Mouse (Mus musculus) liver, embryonic 14.5 days (tissue): ENCODE measurements around the gene Amhr2.

Experiments used
- CTCF ChIP-seq: IDR thresholded peaks from 2 replicates; pipeline ENCODE4 v1.5.1; 2016; ENCODE audit warnings: antibody characterized with exemption, low read depth, control low read depth
- EP300 ChIP-seq: IDR thresholded peaks from 2 replicates; pipeline ENCODE4 v1.6.1; 2016; ENCODE audit warnings: antibody characterized with exemption, low read depth

DNA sequence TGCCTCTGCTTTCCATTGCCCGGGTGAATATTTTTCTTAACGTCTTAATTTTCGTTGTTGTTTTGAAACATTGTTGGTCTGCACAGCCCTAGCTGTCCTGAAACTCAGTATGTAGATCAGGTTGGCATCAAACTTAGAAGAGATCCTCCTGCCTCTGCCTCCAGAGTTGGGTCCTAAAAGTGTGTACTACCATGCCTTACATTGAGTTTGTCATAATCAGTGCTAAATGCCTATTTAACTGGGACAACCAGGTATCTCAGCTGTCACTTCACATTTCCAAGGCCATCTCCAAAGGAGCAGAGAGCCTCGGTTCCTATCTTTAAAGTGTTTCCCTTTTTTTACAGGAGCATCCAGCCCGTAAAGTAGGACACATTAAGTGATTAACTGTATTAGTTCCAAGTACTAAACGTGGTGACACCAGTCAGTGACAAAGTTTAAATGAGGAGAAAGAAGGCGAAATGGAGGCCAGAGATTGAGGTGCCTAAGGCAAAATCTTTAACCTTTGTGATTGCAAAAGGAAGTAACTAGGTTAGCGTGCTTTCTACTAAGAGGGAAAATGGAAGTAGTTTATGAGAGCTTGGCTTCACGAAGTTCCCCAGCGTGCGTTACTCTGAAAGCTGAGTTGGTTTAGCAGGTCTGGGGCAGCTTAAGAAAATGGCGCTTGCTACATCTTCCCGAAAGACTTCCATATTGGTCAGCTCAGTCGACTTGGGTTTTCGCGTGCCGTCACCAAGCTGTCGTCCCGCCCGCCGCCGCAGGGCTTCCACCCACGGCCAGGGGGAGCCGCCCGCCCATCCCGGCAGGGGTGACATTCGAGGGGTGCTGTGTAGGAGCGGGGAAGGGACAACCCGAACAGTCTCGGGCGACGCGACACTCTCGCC, 40.3 kb upstream of the Amhr2 start:
- peak; percentile 85 for TF ChIP-seq CTCF
- peak; percentile 47; the same call in 1 of the 2 replicates for TF ChIP-seq EP300
